Mouse (Mus musculus): ENCODE measurements around the gene Cmtr1.
"Not testable (repeated sequence)": the region's sequence is repeated elsewhere in the genome, so short reads cannot be mapped to it uniquely, and the experiment has no call there.

The Cmtr1 gene

GRCm38 (mm10) chr17:29660076-29660761, at the start of gene Cmtr1:
Cmtr1 (plus strand) TSS chr17:29660595.
- in situ Hi-C loops (cut with MboI; ENCODE audit: unreplicated experiment in 2 of 2), result no loop called here

- in situ Hi-C loops (cut with MboI; ENCODE audit: unreplicated experiment in 2 of 2), result not testable (repeated sequence)
These were observed 46.9 kb upstream of the Cmtr1 start for GRCm38 (mm10) chr17:29613453-29613852.

- in situ Hi-C loops (cut with MboI; ENCODE audit: unreplicated experiment in 2 of 2), result no loop called here
These were observed 46.0 kb upstream of the Cmtr1 start, which contains the start of the genes Rnf8 and Gm28043 for GRCm38 (mm10) chr17:29614115-29615023. Rnf8 (plus strand) TSS chr17:29614790. Gm28043 (plus strand) TSS chr17:29614876.

GRCm38 (mm10) chr17:29615024-29615551, 45.3 kb upstream of the Cmtr1 start:
- in situ Hi-C loops (cut with MboI; ENCODE audit: unreplicated experiment in 2 of 2), result no loop called here

GRCm38 (mm10) chr17:29615616-29616015, 44.8 kb upstream of the Cmtr1 start:
- in situ Hi-C loops (cut with MboI; ENCODE audit: unreplicated experiment in 2 of 2), result no loop called here

- in situ Hi-C loops (cut with MboI; ENCODE audit: unreplicated experiment in 2 of 2), result no loop called here
These were observed 41.2 kb upstream of the Cmtr1 start for GRCm38 (mm10) chr17:29619231-29619630.

- in situ Hi-C loops (cut with MboI; ENCODE audit: unreplicated experiment in 2 of 2), result no loop called here
These were observed 36.9 kb upstream of the Cmtr1 start for GRCm38 (mm10) chr17:29623488-29623887.

GRCm38 (mm10) chr17:29627285-29627684, 33.1 kb upstream of the Cmtr1 start:
- in situ Hi-C loops (cut with MboI; ENCODE audit: unreplicated experiment in 2 of 2), result loop anchor here in 1 of 2 experiments (25.0 kb wide), 1 partner anchor 135 kb away; no protein-coding TSS in a partner anchor

GRCm38 (mm10) chr17:29628946-29629345, 31.4 kb upstream of the Cmtr1 start:
- in situ Hi-C loops (cut with MboI; ENCODE audit: unreplicated experiment in 2 of 2), result loop anchor here in 1 of 2 experiments (25.0 kb wide), 1 partner anchor 133 kb away; no protein-coding TSS in a partner anchor

- in situ Hi-C loops (cut with MboI; ENCODE audit: unreplicated experiment in 2 of 2), result loop anchor here in 1 of 2 experiments (25.0 kb wide), 1 partner anchor 133 kb away; no protein-coding TSS in a partner anchor
These were observed 30.8 kb upstream of the Cmtr1 start for GRCm38 (mm10) chr17:29629620-29630019.

- in situ Hi-C loops (cut with MboI; ENCODE audit: unreplicated experiment in 2 of 2), result loop anchor here in 1 of 2 experiments (25.0 kb wide), 1 partner anchor 130 kb away; no protein-coding TSS in a partner anchor
These were observed 28.1 kb upstream of the Cmtr1 start for GRCm38 (mm10) chr17:29632312-29632711.

GRCm38 (mm10) chr17:29635492-29635891, 24.9 kb upstream of the Cmtr1 start:
- in situ Hi-C loops (cut with MboI; ENCODE audit: unreplicated experiment in 2 of 2), result loop anchor here in 1 of 2 experiments (25.0 kb wide), 1 partner anchor 127 kb away; no protein-coding TSS in a partner anchor

GRCm38 (mm10) chr17:29636118-29636517, 24.3 kb upstream of the Cmtr1 start:
- in situ Hi-C loops (cut with MboI; ENCODE audit: unreplicated experiment in 2 of 2), result loop anchor here in 1 of 2 experiments (25.0 kb wide), 1 partner anchor 126 kb away; no protein-coding TSS in a partner anchor

GRCm38 (mm10) chr17:29637377-29637776, 23.0 kb upstream of the Cmtr1 start:
- in situ Hi-C loops (cut with MboI; ENCODE audit: unreplicated experiment in 2 of 2), result loop anchor here in 1 of 2 experiments (25.0 kb wide), 1 partner anchor 125 kb away; no protein-coding TSS in a partner anchor

GRCm38 (mm10) chr17:29637895-29638294, 22.5 kb upstream of the Cmtr1 start:
- in situ Hi-C loops (cut with MboI; ENCODE audit: unreplicated experiment in 2 of 2), result loop anchor here in 1 of 2 experiments (25.0 kb wide), 1 partner anchor 124 kb away; no protein-coding TSS in a partner anchor

- in situ Hi-C loops (cut with MboI; ENCODE audit: unreplicated experiment in 2 of 2), result loop anchor here in 1 of 2 experiments (25.0 kb wide), 1 partner anchor 121 kb away; no protein-coding TSS in a partner anchor
These were observed 19.4 kb upstream of the Cmtr1 start for GRCm38 (mm10) chr17:29640971-29641370.

GRCm38 (mm10) chr17:29642219-29642618, 18.2 kb upstream of the Cmtr1 start:
- in situ Hi-C loops (cut with MboI; ENCODE audit: unreplicated experiment in 2 of 2), result loop anchor here in 1 of 2 experiments (25.0 kb wide), 1 partner anchor 120 kb away; no protein-coding TSS in a partner anchor

- in situ Hi-C loops (cut with MboI; ENCODE audit: unreplicated experiment in 2 of 2), result no loop called here
These were observed 2.1 kb upstream of the Cmtr1 start for GRCm38 (mm10) chr17:29658249-29658648.

GRCm38 (mm10) chr17:29660762-29661391, 482 bp downstream of the Cmtr1 start:
- in situ Hi-C loops (cut with MboI; ENCODE audit: unreplicated experiment in 2 of 2), result no loop called here

- in situ Hi-C loops (cut with MboI; ENCODE audit: unreplicated experiment in 2 of 2), result no loop called here
These were observed 1.8 kb downstream of the Cmtr1 start for GRCm38 (mm10) chr17:29662145-29662544.
